Mouse (Mus musculus): ENCODE data around the gene Wars2.

Gene Wars2

DNA sequence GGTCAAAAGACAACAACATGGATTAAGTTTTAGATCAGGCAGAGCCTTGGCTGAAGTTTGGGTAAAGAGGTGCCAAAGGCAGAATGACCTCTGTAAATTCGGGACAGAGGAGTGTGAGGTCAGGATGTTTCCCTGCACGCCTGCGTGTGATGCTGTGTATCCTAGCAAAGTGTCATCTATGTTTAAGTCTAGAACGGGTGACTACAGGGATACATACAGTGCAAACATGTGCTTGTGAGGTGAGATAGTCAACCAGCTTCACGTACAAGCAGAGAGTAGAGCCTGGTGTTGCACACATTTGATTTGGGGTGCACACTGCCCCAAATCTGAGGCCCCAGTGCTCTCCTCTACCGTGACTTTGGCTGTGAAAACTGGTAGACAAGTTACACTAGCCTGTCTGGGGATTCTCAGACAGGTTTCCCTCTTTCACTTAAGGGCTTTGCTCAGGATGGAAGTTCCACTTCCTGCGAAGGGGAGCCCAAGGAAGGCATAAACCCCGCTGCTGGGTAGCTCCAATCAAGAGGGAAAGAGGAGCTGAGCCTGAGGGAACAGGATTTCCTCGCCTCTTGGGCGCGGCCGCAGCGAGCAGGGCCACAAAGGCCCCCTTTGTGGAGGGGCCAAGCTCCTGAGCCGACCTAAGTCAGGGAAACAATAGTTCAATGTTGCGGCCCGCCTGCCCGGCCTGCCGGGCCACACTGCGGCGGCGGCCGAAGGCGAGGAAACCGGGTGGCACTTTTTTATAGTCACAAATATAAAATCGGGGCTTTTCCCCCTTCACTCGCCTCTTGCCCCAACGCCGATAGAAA lies 107.3 kb downstream of the Wars2 start:
- DNase-seq (ENCODE audit: low spot score in 2 of 2): no peak

GRCm38 (mm10) chr3:99248831-99249550 lies 108.1 kb downstream of the Wars2 start:
- DNase-seq (ENCODE audit: low spot score in 2 of 2): no peak

DNA sequence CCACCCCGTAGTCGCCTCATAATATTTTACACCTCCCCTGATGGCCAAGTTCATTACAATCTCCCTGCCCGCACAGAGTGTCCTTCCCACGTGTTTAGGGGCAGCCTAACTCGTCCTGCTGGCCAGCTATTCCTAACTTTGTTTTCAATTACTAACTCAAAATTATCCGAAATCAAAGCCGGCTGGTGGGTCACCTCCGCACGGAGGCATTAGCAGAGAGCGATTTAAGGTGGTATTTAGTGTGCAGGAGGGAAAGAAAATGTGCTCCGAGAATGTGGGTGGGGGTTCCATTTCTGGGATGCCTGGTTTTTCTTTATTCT lies 108.6 kb downstream of the Wars2 start:
- no peak for DNase-seq (ENCODE audit: low spot score in 2 of 2)

- DNase-seq (ENCODE audit: low spot score in 2 of 2): no peak
Observed at GRCm38 (mm10) chr3:99249906-99250305, 109.0 kb downstream of the Wars2 start.

DNA sequence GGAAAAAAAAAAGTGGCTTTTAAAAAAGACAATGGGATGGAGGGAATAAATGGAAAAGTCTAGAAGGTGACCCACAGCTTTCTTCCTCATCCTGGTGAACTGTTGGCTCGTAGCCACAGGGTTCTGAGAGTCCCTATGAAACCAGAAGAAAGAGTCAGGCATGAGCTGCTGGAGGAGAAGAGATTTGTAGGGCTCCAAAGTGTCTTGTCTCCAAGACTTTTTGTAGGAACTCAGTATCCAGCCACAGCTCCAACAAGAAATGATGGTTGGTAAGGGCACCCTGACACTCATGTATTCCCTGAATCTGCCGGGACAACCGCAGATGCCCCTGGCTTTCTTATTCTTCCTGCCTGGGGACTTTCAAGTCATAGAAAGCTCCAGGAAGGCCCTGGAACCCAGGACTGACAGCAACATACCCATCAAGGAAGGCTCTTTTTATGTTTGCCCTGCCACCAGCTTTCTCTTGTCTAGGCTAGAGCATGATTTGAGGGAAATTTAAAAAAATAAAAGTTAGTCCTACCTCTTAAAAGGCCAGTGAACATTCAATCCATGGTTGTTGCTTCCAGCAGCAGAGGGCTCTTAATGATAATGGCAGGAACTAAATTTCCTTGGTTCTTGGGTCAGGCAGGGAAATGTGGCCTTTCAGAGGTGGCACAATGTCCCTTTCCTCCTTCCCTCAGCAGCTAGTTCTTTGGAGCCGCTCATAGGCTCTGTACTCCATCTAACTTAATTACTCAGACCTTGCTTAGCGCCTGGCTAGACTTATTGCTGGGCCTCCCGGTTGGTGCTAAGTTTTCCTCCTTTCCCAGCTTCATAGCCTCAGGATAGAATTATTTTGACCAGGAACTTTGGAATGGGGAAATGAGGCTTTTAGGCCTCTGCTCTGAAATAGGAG lies 110.7 kb downstream of the Wars2 start:
- DNase-seq (ENCODE audit: low spot score in 2 of 2): no peak

DNA sequence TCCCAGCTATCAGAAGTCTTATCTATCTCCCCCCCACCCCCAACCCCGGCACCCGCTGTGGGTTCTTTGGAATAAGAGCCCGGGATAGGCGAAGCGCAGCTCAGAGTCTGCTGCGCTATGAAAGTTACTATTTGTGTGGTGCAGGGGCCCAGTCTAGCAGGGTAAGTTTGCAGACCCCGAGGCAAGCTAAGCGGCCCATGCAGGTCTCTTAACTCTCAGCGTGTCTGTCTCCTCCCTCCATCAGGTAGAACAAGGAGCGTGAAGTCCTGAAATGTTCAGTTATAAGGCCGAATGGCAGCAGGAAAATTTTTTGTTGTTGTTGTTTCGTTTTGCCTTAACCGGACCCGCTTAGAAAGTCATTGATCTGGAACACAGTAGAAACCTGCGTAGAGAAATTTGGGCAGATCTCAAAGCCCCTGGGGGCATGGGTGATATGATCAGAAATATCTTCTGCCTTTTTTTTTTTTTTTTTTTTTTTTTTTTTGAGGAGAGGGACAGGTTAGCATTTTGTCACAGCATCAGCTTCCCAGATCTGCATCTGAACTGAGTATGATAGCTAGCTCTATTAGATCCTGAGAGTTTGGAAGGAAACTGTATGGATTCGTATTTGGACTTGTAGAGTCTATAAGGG lies 111.7 kb downstream of the Wars2 start:
- no peak for DNase-seq (ENCODE audit: low spot score in 2 of 2)

DNA sequence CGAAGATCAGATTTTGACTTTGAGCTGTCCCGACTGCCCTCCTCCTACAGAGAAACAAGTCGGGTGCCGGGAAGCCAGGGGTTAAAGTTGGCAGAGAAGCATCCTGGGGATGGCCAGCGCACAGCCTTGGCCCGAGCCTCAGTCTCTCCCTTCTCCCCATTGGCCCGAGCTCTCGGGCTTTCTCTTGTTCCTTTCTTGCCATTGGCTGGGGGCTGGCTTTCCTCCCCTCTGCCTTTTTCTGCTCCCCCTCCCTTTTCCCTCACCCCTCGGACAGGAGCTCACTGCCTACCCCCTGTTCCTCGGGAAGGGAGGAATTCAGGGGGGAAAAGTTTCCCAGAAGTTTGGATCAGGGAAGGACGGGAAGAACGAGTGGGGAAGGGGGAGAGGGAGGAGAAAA lies 112.2 kb downstream of the Wars2 start:
- DNase-seq (ENCODE audit: low spot score in 2 of 2): no peak

DNA sequence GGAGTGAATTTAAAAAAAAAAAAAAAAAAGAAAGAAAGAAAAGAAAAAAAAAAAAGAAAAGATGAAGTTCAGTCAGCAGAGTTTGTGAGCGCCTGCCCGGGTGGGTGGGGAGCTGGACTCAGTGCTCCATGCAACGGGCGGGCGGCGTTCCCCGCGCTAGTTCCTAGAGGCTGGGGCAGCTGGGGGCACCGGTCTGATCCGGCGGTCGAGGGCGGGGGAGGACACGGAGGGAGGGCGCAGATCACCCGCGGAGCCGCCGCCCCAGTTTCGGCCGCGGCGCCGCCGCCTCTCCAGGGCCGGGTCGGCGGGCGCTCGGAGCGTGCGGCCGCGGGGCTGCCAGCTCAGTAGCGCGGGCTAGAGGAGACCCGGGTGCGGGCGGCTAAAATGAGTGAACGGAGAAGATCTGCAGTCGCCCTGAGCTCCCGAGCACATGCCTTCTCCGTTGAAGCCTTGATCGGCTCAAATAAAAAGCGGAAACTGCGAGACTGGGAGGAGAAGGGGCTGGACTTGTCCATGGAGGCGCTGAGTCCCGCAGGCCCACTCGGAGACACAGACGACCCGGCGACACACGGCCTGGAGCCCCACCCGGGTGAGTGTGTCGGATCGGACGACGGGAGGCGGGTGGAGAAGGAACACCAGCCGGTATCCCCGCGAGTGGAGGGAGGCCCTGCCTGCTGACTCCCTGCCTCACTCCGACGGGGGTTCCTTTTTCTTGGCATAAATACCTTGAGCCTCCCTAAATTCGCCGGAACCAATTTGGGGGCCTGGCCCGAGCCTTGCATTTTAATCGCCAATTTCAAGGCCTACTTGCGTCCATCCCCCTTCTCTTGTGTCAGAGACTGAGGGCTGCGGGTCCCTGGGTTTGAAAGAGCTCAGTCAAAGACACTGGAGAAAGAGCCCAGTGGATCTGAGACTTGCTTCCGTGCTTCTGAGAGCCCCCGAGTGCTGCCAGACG lies 112.9 kb downstream of the Wars2 start:
- no peak for DNase-seq (ENCODE audit: low spot score in 2 of 2)

- DNase-seq (ENCODE audit: low spot score in 2 of 2): no peak
Observed at GRCm38 (mm10) chr3:99254559-99255151, 113.8 kb downstream of the Wars2 start.

GRCm38 (mm10) chr3:99255411-99256365 lies 114.8 kb downstream of the Wars2 start:
- DNase-seq (ENCODE audit: low spot score in 2 of 2): no peak

DNA sequence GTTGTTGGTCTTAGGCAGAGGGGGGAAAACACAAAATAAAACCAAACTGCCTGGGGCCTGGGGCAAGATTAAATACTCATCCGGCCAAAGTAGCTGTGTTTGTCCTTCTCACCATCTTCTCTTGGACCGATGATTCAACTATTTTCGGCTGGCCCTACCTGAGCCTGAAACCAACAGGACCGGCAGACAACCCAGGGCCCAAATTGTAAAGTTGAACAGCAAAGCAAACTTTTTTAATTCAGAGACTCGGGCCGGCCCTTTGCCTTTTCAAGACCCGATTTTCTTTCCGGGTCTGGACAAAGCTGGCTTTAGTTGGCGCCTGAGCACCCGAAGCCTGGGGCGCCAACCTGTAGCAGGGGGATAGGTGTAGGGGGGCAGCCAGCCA lies 115.5 kb downstream of the Wars2 start:
- no peak for DNase-seq (ENCODE audit: low spot score in 2 of 2)

DNA sequence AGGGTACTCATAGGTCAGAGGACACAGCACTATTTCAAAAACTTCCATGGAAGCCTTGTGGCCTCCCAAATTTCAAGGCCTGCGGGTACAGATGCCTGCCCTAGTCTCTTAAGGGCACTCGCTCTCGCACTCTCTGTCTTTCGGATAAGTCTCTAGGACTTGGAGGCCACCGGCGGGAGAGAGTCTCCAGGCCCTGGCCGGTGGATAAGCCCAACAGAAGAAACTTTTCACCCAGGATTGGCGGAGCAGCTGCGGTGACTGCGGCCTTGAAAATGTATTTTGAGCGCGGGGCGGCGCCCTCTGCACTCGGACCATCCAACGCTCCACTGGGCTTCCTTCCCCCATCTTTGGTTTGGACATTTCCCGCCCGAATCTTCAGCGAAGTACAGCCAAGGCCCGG lies 115.9 kb downstream of the Wars2 start:
- DNase-seq (ENCODE audit: low spot score in 2 of 2): no peak

GRCm38 (mm10) chr3:99257586-99258577 lies 117.0 kb downstream of the Wars2 start:
- DNase-seq (ENCODE audit: low spot score in 2 of 2): no peak

GRCm38 (mm10) chr3:99259741-99260270 lies 118.9 kb downstream of the Wars2 start:
- no peak for DNase-seq (ENCODE audit: low spot score in 2 of 2)

DNA sequence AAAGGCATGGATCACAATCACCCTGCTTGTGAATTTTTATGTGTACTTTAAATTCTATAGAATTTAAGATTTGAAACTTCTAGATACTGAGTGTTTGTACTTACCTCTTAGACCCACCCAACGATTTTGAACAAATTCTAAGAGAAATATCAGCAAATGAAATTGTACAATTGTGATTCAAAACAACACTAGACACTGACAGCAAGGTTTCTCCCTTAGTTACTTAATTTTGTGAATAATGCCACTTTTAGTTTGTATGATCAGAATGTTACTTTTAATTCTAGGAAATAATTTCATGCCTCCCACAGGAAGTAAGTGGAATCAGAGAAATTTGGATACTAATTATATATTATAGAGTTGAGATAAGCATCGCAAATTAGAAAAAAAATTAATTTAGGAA lies 119.5 kb downstream of the Wars2 start:
- DNase-seq (ENCODE audit: low spot score in 2 of 2): no peak

DNA sequence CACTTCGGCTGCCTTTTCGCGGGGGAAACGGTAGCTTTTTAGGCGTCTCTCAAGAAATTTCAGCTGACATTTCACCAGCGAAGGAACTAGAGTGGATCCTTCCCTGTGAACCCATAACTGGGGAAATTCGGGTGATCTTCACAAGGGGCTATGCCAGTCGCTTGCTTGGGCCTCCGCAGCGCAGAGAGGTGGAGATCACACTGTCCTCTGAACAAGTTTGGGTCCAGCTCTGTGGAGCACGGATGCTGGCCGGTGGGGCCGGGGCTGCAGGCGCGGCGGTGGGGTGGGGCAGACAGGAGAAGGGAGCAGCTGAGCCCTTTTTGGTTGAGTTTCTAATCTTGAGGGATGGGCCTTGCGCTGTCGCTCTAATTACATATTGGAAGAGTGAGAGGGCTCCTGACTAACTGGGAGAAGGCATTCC lies 120.5 kb downstream of the Wars2 start:
- no peak for DNase-seq (ENCODE audit: low spot score in 2 of 2)

GRCm38 (mm10) chr3:99261986-99262385 lies 121.1 kb downstream of the Wars2 start:
- DNase-seq (ENCODE audit: low spot score in 2 of 2): no peak

- DNase-seq (ENCODE audit: low spot score in 2 of 2): no peak
Observed at GRCm38 (mm10) chr3:99263471-99263903, 122.6 kb downstream of the Wars2 start.
